Mouse (Mus musculus) embryonic facial prominence, embryonic 10.5 days (tissue): Measurements from ENCODE around the gene Dnase1. TPM values are rescaled to one million over a fixed set of nuclear protein-coding genes. Genes with fewer than 3 reads are reported as not detected.
"Not testable (repeated sequence)": the region's sequence is repeated elsewhere in the genome, so short reads cannot be mapped to it uniquely, and the experiment has no call there.

Source experiments
- DNase-seq: peaks from one replicate; pipeline ENCODE4 v3.0.0-alpha.2; 2017; ENCODE audit warnings: low spot score
- H3K27ac ChIP-seq: fragments of 300-500 bp; sonication (generic); replicated peaks from 2 replicates; pipeline ENCODE4 v1.5.1; 2016; ENCODE audit warnings: mild to moderate bottlenecking
- H3K27me3 ChIP-seq: fragments of 300-500 bp; sonication (generic); replicated peaks from 2 replicates; pipeline ENCODE4 v1.6.1; 2016; ENCODE audit warnings: low read depth, mild to moderate bottlenecking; ENCODE audit not compliant: poor library complexity, severe bottlenecking
- H3K36me3 ChIP-seq: fragments of 300-500 bp; sonication (generic); replicated peaks from 2 replicates; pipeline ENCODE4 v1.6.1; 2016; ENCODE audit warnings: mild to moderate bottlenecking, moderate library complexity
- H3K4me1 ChIP-seq: fragments of 300-500 bp; sonication (generic); 2 replicates; pipeline ENCODE4 v1.6.1; 2016
- H3K4me3 ChIP-seq: fragments of 300-500 bp; sonication (generic); 2 replicates; pipeline ENCODE4 v1.5.1; 2016; ENCODE audit warnings: mild to moderate bottlenecking, moderate library complexity
- H3K9me3 ChIP-seq: fragments of 300-500 bp; sonication (generic); 2 replicates; pipeline ENCODE4 v1.6.1; 2016; ENCODE audit warnings: mild to moderate bottlenecking
- WGBS: fragments of 180-500 bp; shearing (Covaris S2); methylation state at CpG from one replicate; pipeline ENCODE4 v1.1.7; 2016; 5-methylcytosine and 5-hydroxymethylcytosine counted together
- polyA plus RNA-seq: library from polyadenylated mRNA; unstranded; fragments of >200 nt; fragmentation: Nextera tagmentation; extraction: Ambion mirVana; gene quantifications from 2 replicates; pipeline ENCODE4 v1.2.1, GENCODE M21; 2016

The Dnase1 gene
- polyA plus RNA-seq: 6.5 and 8.6 TPM in 2 replicates

- Histone ChIP-seq H3K4me3 (no peak within 1 kb of the TSS), H3K27me3 (no peaks in the 10 kb centered on the region), H3K27ac (no peak within 1 kb of the TSS), H3K36me3 (peaks cover 56% of the 10 kb centered on the region), H3K9me3 (no peaks in the 10 kb centered on the region), H3K4me1 (no peaks in the 10 kb centered on the region; the same call in 1 of the 2 replicates)
- WGBS: 91% methylated on average over 5 of the region's 5 CpGs
- DNase-seq: no peak
Observed at GRCm38 (mm10) chr16:4036807-4037206, at the start of gene Dnase1. Gene Dnase1, plus strand, starts transcription at chr16:4036942.

GRCm38 (mm10) chr16:3988410-3988809, 48.3 kb upstream of the Dnase1 start:
- H3K27me3 ChIP-seq: no peaks in the 10 kb centered on the region
- no peak overlapping the region for H3K27ac ChIP-seq
- no peak overlapping the region for H3K4me3 ChIP-seq
- 94% methylated on average over 4 of the region's 4 CpGs for WGBS
- H3K4me1 ChIP-seq: no peaks in the 10 kb centered on the region
- H3K9me3 ChIP-seq: no peaks in the 10 kb centered on the region
- DNase-seq: no peak
- peaks cover 98% of the 10 kb centered on the region for H3K36me3 ChIP-seq

- Histone ChIP-seq H3K4me3 (peak within 1 kb of the TSS; percentile 91), H3K36me3 (peaks cover 28% of the 10 kb centered on the region), H3K27me3 (no peaks in the 10 kb centered on the region), H3K9me3 (no peaks in the 10 kb centered on the region), H3K27ac (peak within 1 kb of the TSS; percentile 91), H3K4me1 (peaks cover 18% of the 10 kb centered on the region)
- WGBS: 1% methylated on average over 58 of the region's 58 CpGs
- DNase-seq: peak; percentile 95
Observed at GRCm38 (mm10) chr16:4003489-4004398, 33.0 kb upstream of the Dnase1 start, which contains the start of gene Slx4. Gene Slx4, minus strand, starts transcription at chr16:4003770.

GRCm38 (mm10) chr16:4012882-4013570, 23.7 kb upstream of the Dnase1 start:
- no peaks in the 10 kb centered on the region for H3K4me1 ChIP-seq
- 76% methylated on average over 4 of the region's 4 CpGs for WGBS
- H3K27me3 ChIP-seq: no peaks in the 10 kb centered on the region

GRCm38 (mm10) chr16:4014040-4014668, 22.6 kb upstream of the Dnase1 start:
- Histone ChIP-seq H3K9me3 (peaks cover 6% of the 10 kb centered on the region; the same call in 1 of the 2 replicates), H3K27ac (no peak overlapping the region), H3K4me1 (no peaks in the 10 kb centered on the region), H3K4me3 (no peak overlapping the region), H3K27me3 (no peaks in the 10 kb centered on the region), H3K36me3 (no peaks in the 10 kb centered on the region)
- WGBS: 80% methylated on average over 5 of the region's 5 CpGs
- no peak for DNase-seq

More at GRCm38 (mm10) chr16:4012882-4013570, 23.7 kb upstream of the Dnase1 start:
- Histone ChIP-seq H3K4me3 (no peak overlapping the region), H3K9me3 (peaks cover 6% of the 10 kb centered on the region; the same call in 1 of the 2 replicates), H3K36me3 (no peaks in the 10 kb centered on the region), H3K27ac (no peak overlapping the region)
- no peak for DNase-seq

- not testable (repeated sequence) for DNase-seq, H3K36me3 ChIP-seq, H3K4me1 ChIP-seq, H3K9me3 ChIP-seq, H3K4me3 ChIP-seq, H3K27me3 ChIP-seq, H3K27ac ChIP-seq
- 79% methylated on average over 17 of the region's 17 CpGs for WGBS
Observed at GRCm38 (mm10) chr16:4016786-4017185, 20.0 kb upstream of the Dnase1 start.

- not testable (repeated sequence) for H3K27ac ChIP-seq, H3K4me1 ChIP-seq, H3K9me3 ChIP-seq, H3K36me3 ChIP-seq, H3K27me3 ChIP-seq, H3K4me3 ChIP-seq
- peak; percentile 44 for DNase-seq
- 61% methylated on average over 6 of the region's 6 CpGs for WGBS
Observed at GRCm38 (mm10) chr16:4017466-4017865, 19.3 kb upstream of the Dnase1 start.

- DNase-seq: no peak
- no peaks in the 10 kb centered on the region for H3K36me3 ChIP-seq
- H3K9me3 ChIP-seq: 0 out of 2 replicates have a peak, but pooled peaks cover 2% of the 10 kb centered on the region
- H3K27me3 ChIP-seq: no peaks in the 10 kb centered on the region
- H3K4me1 ChIP-seq: no peaks in the 10 kb centered on the region
- WGBS: 81% methylated on average over 1 of the region's 1 CpGs
- H3K4me3 ChIP-seq: no peak overlapping the region
- no peak overlapping the region for H3K27ac ChIP-seq
Observed at GRCm38 (mm10) chr16:4021241-4021640, 15.5 kb upstream of the Dnase1 start.

GRCm38 (mm10) chr16:4022719-4023118, 14.0 kb upstream of the Dnase1 start:
- no peaks in the 10 kb centered on the region for H3K27me3 ChIP-seq
- no peaks in the 10 kb centered on the region for H3K4me1 ChIP-seq
- 0 out of 2 replicates have a peak, but pooled peaks cover 2% of the 10 kb centered on the region for H3K9me3 ChIP-seq
- H3K4me3 ChIP-seq: no peak overlapping the region
- WGBS: 77% methylated on average over 4 of the region's 4 CpGs
- no peak overlapping the region for H3K27ac ChIP-seq
- H3K36me3 ChIP-seq: no peaks in the 10 kb centered on the region
- DNase-seq: no peak

- H3K4me1 ChIP-seq: peaks cover 4% of the 10 kb centered on the region
- H3K27ac ChIP-seq: no peak overlapping the region
- H3K4me3 ChIP-seq: no peak overlapping the region
- 65% methylated on average over 1 of the region's 1 CpGs for WGBS
- 0 out of 2 replicates have a peak, but pooled peaks cover 3% of the 10 kb centered on the region for H3K9me3 ChIP-seq
- H3K27me3 ChIP-seq: no peaks in the 10 kb centered on the region
- H3K36me3 ChIP-seq: no peaks in the 10 kb centered on the region
- DNase-seq: no peak
Observed at GRCm38 (mm10) chr16:4026672-4027071, 10.1 kb upstream of the Dnase1 start.

- Histone ChIP-seq H3K4me1 (peaks cover 4% of the 10 kb centered on the region), H3K27ac (no peak overlapping the region), H3K27me3 (no peaks in the 10 kb centered on the region), H3K4me3 (no peak overlapping the region), H3K36me3 (no peaks in the 10 kb centered on the region), H3K9me3 (0 out of 2 replicates have a peak, but pooled peaks cover 3% of the 10 kb centered on the region)
- DNase-seq: no peak
- WGBS: 80% methylated on average over 3 of the region's 3 CpGs
Observed at GRCm38 (mm10) chr16:4027211-4027610, 9.5 kb upstream of the Dnase1 start.

- Histone ChIP-seq H3K4me1 (peaks cover 4% of the 10 kb centered on the region), H3K27me3 (no peaks in the 10 kb centered on the region), H3K9me3 (0 out of 2 replicates have a peak, but pooled peaks cover 3% of the 10 kb centered on the region), H3K4me3 (no peak overlapping the region), H3K36me3 (no peaks in the 10 kb centered on the region), H3K27ac (no peak overlapping the region)
- 88% methylated on average over 5 of the region's 5 CpGs for whole genome bisulfite sequencing
- no peak for DNase-seq
Observed at GRCm38 (mm10) chr16:4029371-4029841, 7.3 kb upstream of the Dnase1 start.
